Mouse (Mus musculus) regulatory T cell (primary cell): ENCODE measurements around the gene Pof1b.

Experiments used
- in situ Hi-C: fragments of 300-600 bp; cut with MboI, MseI; formaldehyde crosslinking; loops from one replicate; pipeline ENCODE4 v1.15.1; 2025; ENCODE audit warnings: high pct_unique_total_duplicates

Pof1b gene

DNA sequence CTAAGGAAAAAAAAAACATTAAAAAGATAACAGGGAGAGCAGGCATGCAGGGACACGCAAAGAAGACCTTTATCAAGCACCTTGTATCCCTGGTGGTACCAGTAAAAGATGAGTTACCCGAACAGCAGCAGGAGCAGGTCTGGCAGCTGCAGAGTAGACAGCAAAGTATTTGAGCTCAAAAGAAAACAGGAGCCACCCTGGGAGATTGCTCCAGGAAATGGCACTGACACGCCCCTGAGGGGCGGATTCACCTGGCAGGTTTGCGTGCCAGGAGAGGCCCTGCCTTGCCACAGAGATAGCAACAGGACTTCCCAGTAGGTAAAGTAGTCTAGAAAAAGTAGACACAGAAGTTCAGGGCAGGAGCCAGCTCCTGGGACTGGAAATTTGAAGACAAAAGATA, at the start of gene Pof1b:
TSS of gene Pof1b (minus strand) at position 144 of the 400 bp plus-strand sequence.
- in situ Hi-C loops = no loop called here

DNA sequence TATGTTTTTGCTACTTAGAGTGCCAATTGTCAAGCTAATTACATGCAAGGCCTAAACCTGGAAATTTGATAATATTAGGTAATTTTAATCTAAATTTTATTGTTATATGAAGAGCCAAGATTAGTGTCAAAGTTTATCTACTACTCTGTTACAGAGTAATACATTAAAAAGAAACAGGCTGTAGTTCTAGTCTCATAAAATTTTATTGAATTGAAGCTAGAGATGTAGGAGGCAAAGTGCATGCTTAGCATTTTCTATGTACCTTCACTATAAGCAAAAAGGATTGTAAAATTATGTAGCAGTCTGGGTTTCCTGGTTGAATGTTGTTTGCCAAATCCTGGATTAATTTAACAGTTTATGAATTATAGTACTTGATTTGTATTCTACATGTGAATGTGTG, 18.1 kb upstream of the Pof1b start:
- in situ Hi-C loops = no loop called here

DNA sequence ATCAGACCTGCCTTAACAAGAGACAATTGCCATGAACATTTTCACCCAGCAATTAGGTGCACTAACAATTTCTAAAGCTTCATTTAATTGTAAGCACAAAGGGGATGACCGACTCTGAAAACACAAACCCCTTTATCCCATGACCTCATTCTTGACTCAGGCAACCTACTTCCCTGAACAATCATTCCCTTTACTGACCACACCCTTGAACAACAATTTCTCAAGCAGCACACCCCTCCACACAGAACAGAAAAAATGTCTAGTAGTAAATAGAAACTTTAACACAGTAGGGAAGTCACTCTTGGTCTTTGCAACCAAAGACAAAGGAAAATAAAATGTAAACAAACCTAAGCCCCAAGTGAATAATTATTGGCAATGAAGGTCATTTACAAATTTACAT, 4.1 kb downstream of the Pof1b start:
- in situ Hi-C loops = no loop called here

DNA sequence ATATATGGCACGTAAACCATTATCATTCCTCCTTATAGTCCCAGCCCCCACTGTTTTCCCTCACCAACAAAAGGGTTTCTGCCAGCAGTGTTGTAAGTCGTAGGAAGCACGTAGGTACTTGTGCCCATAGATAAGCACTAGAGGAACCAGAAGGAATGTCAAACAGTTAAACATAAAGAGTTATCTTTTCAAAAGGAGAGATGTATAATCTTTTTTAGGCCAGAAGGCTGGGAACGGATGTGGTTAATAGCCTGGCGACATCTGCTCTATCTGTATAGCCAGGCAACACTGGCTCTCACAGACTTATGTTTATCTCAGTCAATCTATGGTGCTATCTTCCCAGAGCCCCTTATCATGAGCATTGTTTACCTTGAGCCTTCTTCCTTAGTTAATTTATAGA, 17.8 kb downstream of the Pof1b start:
- in situ Hi-C loops = no loop called here

DNA sequence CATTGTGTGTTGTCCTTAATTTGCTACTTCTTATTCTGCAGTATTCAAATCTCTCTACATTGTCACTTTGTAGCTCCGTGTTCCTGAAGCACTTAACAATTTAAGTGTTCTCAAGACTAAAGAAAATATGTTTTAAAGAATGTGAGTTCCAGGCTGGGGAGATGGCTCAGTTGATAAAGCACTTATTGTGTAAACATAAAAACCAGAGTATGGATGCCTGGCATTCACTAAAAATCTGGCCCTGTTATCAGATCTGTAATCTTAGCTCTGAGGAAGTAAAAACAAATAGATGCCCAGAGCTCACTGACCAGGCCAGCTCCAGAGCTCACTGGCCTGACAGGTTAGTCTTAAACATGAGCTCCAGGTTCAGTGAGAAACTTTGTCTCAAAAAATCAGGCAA, 22.9 kb downstream of the Pof1b start:
- in situ Hi-C loops = no loop called here

DNA sequence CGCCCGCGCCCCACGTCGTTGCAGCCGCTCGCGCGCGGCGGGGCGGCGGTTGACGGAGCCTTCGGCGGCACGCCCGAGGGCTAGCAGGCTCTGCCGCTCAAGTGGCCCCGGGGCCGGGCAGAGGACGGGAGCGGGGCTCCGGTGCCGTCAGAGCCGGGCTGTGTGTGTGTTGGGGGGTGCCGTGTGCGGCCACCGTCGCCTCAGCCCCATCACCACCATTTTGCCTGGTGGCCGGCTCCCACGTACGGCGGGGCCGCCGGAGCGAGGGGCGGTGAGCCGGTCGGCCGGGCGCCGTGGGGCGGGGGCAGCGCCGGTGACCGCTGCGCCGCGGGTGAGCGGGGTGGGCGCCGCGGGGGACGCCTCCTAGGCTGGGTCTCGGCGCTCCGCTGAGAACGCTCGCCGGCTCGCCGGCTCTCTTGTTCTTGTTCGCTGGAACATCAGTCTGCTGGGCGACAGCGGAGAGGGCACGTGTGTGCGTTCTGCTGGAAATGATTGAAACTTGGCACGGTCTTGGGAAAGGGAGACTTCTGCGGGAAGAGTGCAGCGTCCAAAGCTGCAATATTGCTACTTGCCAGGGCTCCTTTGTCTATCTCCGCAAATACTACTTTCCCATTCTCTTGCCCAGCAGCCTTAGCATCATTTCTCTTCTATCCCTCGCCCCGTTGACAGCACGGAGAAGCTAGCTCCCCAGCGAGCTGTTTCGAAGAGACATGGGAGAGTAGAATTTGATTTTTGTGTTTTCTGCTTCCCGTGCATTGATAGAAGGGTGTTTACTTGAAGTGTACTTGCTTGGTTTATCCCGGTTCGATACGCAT, 96.9 kb downstream of the Pof1b start:
- in situ Hi-C loops = no loop called here

DNA sequence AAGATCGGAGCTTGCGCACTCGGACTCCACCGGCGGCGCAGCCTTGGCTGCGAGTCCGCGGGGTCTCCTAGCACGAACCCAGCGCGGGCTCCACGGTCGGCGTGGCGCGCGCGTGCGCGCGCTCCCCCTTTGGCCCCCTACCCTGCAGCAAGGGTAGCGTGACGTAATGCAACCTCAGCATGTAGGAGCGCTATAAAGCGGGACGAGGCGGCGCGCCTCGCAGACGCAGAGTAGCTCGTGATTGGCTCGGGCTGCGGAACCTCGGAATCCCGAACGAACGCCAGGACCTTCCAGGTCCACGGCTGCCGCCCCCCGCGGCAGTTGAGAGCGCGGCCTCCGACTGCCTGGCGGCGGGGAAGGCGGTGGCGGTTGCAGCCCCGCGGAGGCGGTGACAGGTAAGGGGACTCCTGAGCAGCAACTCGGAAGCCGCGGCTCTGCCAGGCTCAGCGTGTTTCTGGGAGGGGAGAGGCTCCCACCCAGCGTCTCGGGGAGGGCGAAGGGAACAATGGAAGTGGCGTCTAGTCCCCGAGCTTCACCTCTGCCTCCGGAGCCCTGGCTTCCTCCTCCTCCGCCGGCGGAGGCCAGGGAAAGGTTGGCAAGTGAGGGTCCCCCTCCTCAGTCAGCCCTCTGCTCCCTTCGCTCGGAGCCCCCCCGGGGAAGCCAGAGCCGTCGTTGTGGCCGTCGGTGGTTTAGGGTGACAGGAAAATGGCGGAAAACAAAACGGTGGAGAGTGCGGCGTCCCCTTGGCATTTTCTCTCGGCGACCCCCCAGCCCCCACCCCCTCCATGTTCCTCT, 97.7 kb downstream of the Pof1b start, which contains the start of gene Zfp711:
TSS of gene Zfp711 (plus strand) at position 16 of the 795 bp plus-strand sequence.
- in situ Hi-C loops = no loop called here
